Mouse (Mus musculus) lung, postnatal 14 days (tissue): ENCODE results near the gene Pea15a.

Experiments used
- DNase-seq: peaks from one replicate; pipeline ENCODE4 v3.0.0; 2021

The Pea15a gene

GRCm38 (mm10) chr1:172172381-172172780 is 34.2 kb downstream of the Pea15a start:
- no peak for DNase-seq

- no peak for DNase-seq
Measured at GRCm38 (mm10) chr1:172169809-172170208, 36.8 kb downstream of the Pea15a start.

GRCm38 (mm10) chr1:172167911-172168310 is 38.7 kb downstream of the Pea15a start:
- no peak for DNase-seq

- no peak for DNase-seq
Measured at GRCm38 (mm10) chr1:172162959-172163358, 43.6 kb downstream of the Pea15a start.

- peak; percentile 39 for DNase-seq
Measured at GRCm38 (mm10) chr1:172162009-172162408, 44.6 kb downstream of the Pea15a start.

- DNase-seq, result no peak
Measured at GRCm38 (mm10) chr1:172160508-172160907, 46.1 kb downstream of the Pea15a start.

- DNase-seq, result no peak
Measured at GRCm38 (mm10) chr1:172159970-172160369, 46.6 kb downstream of the Pea15a start.

GRCm38 (mm10) chr1:172155518-172155917 is 51.1 kb downstream of the Pea15a start:
- DNase-seq, result no peak

- DNase-seq, result no peak
Measured at GRCm38 (mm10) chr1:172154536-172154935, 52.1 kb downstream of the Pea15a start.

GRCm38 (mm10) chr1:172148955-172149815 is 57.4 kb downstream of the Pea15a start:
- no peak for DNase-seq

- DNase-seq, result peak; percentile 44
Measured at GRCm38 (mm10) chr1:172148279-172148954, 58.2 kb downstream of the Pea15a start.

GRCm38 (mm10) chr1:172147835-172148278 is 58.7 kb downstream of the Pea15a start, which contains the start of gene Dcaf8:
Gene Dcaf8 (plus strand): TSS chr1:172148084.
- DNase-seq, result peak; percentile 97
